Mouse (Mus musculus): Measurements from ENCODE around the gene Pan3.
"Not testable (repeated sequence)": the region's sequence is repeated elsewhere in the genome, so short reads cannot be mapped to it uniquely, and the experiment has no call there.

The Pan3 gene

DNA sequence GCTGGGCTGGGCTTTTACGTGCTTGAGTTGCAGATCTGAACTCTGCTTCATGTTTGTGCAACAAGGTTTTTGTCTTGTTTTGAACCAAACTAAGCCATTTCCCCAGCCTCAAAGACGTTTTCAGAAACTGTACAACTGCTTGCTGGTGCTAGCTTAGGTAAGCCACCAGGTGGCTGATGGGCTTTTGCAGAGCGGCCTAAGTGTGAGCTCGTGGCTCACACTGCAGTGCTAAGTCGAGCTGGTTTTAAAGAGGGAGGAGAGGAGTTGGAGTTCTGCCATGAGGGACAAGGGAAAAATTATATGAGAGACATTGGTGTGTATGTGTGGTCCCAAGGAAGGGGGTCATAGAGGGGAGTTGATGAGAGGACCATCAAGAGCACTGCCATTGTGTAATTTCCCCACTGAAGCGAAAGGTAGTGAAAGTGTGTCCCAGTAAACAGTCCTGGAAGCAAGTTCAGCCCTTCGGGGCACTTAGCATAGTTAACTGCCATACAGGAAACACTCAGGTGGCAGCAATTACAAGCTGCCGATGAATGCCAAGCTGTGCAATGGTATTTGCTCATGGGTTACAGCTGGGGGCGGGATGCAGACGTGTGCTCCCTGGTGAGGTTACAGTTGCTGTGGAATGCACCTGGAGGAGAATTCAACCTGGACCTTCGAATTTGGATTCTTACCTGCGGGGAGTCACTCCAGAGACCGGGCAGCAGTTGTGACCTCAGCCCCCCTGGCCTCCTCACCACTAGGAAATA, 122.1 kb downstream of the Pan3 start:
- peak; percentile 33 for DNase-seq (ENCODE audit: low spot score)

DNA sequence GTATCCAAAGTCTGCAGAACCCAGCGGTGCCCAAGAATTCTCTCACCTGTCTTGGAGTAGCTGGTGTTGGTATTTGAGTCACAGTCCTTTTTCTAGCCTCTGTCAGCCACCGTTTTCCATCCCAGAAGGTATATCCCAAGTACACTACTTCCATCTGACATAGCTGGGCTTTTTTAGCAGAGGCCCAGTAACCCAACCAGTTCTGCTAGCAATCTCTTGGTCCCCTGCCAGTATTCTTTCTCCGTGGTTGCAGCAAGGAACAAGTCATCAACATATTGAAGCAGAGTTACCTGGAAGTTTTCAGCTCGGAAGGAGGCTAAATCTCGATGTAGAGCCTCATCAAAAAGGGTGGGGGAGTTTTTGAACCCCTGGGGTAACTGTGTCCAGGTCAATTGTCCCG, 127.7 kb downstream of the Pan3 start:
- DNase-seq (ENCODE audit: low spot score) = not testable (repeated sequence)

DNA sequence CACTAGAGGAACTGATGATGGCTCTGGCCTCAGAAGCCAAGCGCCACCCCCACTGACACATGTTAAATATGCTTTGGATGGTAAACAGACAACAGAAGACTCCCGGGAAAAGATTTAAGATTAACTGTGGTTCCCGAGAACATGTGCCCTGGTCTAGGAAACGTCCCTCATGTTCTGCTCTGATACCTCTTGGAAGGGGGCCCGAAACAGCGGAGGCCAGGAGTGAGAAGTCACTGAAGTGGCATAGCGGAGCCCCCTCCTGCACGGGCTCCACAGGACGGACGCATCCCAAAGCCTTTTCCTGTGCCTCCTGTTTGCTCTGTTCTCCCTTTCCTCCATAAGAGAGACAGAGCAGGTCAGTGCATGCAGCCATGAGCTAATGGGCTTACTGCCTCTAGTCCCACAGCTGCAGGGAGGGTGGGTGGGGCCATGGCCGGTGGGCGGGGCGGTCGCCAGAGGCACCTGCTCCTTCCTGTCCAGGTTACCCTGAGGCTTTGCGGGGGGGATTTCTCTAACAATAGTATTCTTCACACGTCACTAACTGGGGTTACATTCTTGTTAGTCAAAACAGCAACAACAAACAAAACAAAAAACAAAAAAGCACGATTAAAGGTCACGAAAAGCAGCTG, 133.7 kb downstream of the Pan3 start:
- no peak for DNase-seq (ENCODE audit: low spot score)

DNA sequence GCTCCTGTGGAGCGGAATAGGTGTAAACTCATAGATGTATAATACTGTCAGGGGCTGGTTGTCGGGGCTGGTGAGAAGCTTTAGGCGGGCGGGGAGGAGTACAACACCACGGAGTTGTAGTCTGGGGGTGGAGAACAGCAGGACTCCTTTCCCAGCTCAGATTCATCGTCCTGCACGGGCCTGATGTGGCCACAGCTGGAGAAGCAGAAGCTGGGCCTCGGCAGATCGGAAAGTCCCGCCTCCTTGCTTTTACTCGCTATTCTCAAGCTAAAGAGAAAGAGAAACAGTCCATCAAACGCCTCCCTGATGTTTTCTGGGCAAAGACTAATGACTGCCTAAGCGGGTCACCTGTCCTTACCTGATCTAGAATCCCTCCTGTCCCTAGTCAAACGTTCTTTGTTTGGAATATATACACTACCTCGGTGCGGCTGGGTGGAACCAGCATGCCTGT, 134.2 kb downstream of the Pan3 start:
- DNase-seq (ENCODE audit: low spot score) = no peak

DNA sequence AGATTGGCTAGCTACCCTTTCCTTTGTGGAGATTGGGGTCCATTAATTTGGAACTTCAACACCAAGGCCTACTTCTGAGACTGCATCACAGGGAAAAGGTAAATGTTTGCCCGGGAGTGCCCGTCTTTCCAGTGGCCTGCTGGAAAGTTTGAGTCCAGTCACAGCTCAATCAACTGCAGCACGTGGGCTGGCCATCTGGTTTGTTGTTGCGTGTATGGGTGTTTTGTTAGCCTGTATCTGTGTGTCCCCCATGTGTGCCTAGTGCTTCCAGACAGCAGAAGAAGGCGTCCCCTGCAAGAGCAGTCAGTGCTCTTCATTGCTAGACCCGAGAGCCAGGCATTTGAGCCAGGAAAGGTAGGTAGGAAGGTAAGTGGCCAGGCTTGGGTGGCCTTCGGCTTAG, 135.5 kb downstream of the Pan3 start:
- DNase-seq (ENCODE audit: low spot score) = no peak

DNA sequence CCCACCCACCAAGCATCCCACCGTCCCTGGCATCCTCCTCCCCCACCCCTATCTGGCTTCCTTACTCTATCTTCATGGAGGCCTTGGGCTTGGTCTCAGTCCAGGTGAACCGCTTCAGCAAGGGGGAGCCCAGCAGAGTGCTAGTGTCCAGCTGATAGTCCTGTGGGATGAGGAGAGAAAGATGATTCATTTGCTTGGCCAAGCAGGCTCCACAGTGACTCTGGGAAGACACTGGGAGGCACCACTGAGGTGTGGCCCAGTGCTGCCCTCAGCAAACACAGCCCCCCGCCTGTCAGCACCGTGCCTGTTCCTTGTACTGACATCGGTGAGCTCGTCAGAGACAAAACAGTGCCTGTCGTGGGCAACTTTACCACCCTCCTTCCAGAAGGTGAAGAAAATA, 136.4 kb downstream of the Pan3 start:
- no peak for DNase-seq (ENCODE audit: low spot score)

DNA sequence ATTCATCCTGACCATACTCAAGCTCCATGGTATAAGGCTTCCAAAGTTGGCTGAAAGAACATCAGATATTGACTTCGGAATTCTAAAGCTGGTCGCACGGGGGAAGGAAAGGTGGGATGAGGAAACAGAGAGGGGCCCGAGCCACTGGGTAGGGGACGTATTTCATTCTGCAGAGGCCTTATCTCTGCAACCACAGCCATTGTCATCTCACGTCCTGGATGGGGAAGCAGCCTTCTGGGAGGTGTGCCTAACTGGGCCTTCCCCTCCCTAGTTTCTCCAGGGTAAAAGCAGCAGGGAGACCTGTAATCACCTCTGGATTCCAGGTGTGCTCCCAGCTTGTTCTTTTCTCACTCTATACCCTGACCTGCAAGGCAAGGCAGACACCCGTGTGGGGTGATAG, 142.7 kb downstream of the Pan3 start:
- DNase-seq (ENCODE audit: low spot score) = no peak

DNA sequence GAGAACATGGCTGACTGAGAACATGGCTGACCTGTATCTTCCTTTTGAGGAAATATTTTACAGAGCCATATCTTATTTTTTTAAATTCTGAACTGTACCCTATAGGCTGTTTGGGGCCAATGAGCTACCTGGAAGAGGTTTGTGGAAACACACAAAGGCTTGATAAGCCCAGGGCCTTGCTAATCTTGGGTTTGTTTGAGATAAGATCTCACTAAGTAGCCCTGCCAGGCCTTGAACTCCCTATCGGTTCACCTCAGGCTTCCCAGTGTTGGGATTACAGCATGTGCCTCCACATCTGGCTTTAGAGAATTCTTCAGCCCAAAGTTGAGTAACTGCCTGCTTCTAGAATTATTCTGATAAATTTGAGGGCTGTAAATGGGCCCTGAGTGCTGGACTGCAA, 143.6 kb downstream of the Pan3 start:
- no peak for DNase-seq (ENCODE audit: low spot score)

DNA sequence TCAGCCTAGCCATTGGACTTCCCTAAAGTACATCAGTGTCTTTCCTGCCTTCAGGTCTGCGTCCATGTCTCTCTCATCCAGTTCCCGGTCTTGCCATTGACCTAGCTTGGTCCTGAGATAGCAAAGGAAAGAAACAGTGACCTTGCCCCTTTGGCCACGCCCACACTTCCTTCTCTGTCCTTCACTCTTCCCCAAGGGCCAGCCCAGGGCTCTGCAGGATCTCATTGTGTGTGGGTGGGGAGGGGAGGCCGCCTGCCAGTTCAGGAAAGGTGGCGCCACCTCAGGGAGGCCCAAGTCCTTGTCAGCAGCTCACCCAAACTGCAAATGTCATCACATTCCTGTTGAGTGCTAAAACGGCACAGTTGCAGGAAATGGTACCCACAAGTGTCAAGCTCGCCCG, 144.6 kb downstream of the Pan3 start:
- DNase-seq (ENCODE audit: low spot score) = no peak

DNA sequence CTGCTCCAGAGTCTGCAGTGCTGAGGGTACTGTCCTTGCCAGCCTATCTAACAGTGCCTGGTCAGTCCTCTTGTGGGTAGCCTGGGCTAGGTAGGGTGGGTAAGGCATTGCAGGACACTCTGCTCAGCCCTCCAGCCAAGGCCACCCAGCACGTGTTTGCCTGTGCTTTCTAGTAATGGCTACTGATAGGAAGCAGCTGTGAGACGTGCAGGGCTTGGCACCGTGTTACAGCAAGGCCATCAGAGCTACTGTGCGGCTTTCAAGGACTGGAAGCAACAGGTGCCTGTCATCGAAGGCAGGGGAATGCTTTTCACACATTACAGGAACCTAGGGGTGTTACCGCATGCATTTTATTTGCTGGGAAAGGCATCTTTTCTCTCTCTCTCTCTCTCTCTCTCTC, 147.0 kb downstream of the Pan3 start:
- no peak for DNase-seq (ENCODE audit: low spot score)

DNA sequence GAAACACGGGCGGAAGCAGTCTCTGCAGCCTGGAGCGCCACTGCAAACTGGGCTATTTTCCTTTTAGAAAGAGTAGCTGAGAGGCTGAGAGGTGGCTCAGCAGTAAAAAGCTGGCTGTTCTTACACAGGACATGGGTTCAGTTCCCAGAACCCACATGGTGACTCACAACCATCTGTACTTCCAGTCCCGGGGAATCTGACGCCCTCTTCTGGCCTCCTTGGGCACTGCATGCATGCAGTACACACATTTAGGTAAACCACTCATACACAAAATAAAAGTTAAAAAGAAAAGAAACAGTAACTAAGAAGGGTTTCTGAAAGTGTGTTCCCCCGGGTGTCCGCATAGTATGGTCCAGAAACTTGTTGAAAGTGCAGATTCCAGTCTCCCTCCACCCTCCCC, 149.2 kb downstream of the Pan3 start:
- DNase-seq (ENCODE audit: low spot score) = no peak

DNA sequence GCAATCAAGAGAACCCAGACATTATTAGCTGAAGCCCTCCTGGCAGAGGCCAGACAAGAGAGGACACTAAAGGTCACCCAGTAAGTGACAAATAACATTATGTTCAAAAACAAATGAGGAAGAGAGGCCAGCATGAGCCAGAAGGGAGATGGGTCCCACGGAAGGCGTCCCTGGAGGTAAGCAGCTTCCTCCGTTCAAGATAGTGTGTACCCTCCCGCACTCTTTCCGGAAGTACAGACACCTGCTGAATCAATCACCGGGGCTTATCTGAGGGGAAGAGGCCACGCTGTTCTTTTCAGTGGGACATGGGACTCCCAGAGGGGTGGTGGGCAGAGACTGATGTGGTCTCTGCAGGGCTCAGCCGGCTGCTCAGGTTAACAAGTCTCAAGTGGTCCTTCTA, 149.7 kb downstream of the Pan3 start:
- DNase-seq (ENCODE audit: low spot score) = no peak

DNA sequence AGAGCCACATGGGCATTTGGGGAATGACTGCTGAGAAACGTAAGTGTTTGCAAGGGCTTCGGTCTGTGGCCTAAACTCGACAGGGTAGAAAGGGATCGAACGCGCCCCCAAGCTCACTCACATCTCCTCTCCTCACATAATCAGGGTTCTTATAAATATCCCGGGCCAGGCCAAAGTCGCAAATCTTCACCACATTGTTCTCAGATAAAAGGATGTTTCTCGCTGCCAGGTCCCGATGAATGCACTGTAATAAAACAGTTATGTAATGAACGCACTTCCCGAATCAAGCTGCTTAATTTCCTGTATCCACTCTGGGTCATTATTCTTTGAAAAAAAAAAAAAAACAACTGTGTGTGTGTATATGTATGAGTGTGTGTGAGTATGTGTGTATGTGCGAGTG, 150.2 kb downstream of the Pan3 start:
- DNase-seq (ENCODE audit: low spot score) = peak; percentile 13

DNA sequence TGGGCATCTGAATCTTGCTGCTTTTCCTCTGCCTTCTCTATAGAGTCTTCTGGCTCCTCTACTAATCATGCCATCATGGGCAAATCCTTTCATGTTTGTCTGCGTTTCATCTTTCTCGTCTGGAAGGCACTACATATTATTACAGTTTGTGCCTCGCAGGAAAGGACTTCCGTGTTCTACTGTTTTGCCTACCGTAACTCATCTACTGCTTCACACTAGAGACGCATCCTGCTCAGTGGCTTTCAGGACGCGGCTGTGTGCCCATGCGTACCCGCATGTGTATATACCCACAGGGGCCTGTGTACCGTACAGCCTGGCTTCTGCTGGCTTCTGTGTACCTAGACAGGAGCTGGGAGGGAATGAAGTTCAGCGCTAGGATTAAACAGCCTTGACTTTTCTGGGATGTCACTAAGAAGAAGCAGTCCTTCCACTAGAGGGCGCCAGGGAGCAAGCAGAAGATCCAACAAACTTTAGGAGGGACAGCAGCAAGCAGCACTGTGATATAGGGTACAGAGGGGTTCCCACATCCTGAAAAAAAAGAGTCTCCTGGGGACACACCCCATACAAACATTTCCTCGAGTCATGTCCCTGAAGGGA, 153.8 kb downstream of the Pan3 start:
- peak; percentile 81 for DNase-seq (ENCODE audit: low spot score)

DNA sequence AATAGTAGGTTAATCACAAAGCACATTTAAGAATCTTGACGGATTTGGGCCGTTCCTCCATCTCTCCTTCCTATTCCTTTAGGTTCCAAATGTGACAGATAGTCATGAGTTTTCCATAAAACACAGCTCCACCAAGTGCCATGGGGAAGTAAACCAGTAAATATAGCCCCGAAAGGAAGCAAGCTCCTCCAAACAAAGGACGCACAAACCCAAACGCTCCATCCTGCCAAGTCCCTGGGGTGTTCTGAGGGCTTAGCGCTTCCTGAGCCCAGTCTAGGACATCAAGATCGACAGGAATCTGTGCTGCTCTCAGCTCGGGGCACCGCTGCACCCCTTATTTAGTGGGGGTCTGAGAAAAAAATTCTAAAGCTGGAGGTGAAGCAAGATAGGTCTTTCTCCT, 154.7 kb downstream of the Pan3 start:
- DNase-seq (ENCODE audit: low spot score) = peak; percentile 70

DNA sequence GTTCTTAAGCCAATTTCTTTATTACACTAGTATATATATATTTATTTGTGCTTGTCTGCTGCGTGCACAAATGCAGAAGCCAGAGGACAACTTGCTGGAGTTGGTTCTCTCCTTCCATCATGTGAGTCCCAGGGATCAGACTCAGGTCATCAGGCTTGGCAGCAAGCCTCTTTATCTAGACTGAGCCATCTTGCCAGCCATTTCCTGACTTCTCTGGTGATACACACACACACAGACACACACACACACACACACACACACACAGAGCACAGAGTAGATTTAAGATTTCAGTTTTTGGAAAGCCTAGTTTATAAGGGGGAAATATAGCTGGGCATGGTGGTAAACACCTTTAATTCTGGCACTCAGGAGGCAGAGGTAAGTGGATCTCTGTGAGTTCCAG, 155.1 kb downstream of the Pan3 start:
- peak; percentile 43 for DNase-seq (ENCODE audit: low spot score)

DNA sequence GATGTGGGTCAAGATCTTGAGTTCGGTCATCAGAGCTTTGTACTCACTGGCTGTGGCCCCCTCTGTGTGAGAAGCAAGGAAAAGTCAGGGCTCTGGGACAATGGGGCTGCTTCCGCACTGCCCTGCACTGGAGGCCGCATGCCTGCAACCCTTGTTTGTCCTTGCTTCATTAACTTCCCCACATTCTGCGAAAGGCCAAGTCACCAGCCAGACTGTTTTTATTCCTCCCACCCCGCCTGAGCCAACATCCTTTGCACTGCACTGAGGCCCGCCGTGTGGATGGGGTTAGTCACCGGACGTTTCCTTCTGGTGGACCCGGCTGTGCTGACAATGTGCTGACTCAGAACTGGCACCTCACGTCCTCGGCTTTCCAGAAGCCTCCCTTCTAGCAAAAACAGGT, 159.9 kb downstream of the Pan3 start:
- DNase-seq (ENCODE audit: low spot score) = no peak

DNA sequence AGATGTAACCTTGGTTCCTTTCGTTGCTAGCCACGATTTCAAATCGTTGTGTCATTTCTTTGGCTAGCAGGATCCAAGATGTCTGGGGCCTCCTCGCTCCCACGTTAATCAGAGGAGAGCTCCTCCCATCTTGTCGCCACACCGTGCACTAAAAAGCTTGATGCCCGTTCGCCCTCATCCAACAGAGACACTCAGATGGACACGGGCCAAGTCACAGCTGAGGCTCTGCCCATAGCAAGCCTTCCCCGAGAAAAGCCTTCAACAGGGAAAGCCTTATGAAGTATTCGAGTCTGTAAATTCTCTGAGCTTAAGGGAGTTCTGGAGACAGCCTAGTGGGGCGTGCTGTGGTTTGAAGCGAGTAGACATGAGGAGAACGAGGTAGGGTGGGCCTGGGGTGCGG, 167.9 kb downstream of the Pan3 start:
- DNase-seq (ENCODE audit: low spot score) = no peak

Data from lung, postnatal 25 days (tissue).